Mouse (Mus musculus) forebrain, embryonic 15.5 days (tissue): ENCODE data around the gene Otud7a. TPM values are rescaled to one million over a fixed set of nuclear protein-coding genes. Genes with fewer than 3 reads are reported as not detected.
"Not testable (repeated sequence)": the region's sequence is repeated elsewhere in the genome, so short reads cannot be mapped to it uniquely, and the experiment has no call there.

Experiments
- ATAC-seq: fragments of 200-750 bp; cut with Nextera tagmentation; replicated peaks from 2 replicates; pipeline ENCODE4 v1.8.0; 2017; ENCODE audit warnings: mild to moderate bottlenecking, moderate TSS enrichment, moderate library complexity
- H3K27ac ChIP-seq: fragments of 300-500 bp; sonication (generic); replicated peaks from 2 replicates; pipeline ENCODE4 v1.5.1; 2015; ENCODE audit warnings: mild to moderate bottlenecking, inconsistent platforms
- H3K27me3 ChIP-seq: fragments of 300-500 bp; sonication (generic); 2 replicates; pipeline ENCODE4 v1.6.1; 2015; ENCODE audit warnings: inconsistent platforms
- H3K36me3 ChIP-seq: fragments of 300-500 bp; sonication (generic); 2 replicates; pipeline ENCODE4 v1.6.1; 2015; ENCODE audit warnings: mild to moderate bottlenecking, inconsistent platforms
- H3K4me1 ChIP-seq: fragments of 300-500 bp; sonication (generic); 2 replicates; pipeline ENCODE4 v1.6.1; 2015; ENCODE audit warnings: inconsistent platforms
- H3K4me2 ChIP-seq: fragments of 300-500 bp; sonication (generic); replicated peaks from 2 replicates; pipeline ENCODE4 v1.6.1; 2015; ENCODE audit warnings: mild to moderate bottlenecking, inconsistent platforms
- H3K4me3 ChIP-seq: fragments of 300-500 bp; sonication (generic); 2 replicates; pipeline ENCODE4 v1.5.1; 2015; ENCODE audit warnings: mild to moderate bottlenecking, inconsistent platforms
- H3K9ac ChIP-seq: fragments of 300-500 bp; sonication (generic); replicated peaks from 2 replicates; pipeline ENCODE4 v1.6.1; 2015; ENCODE audit warnings: mild to moderate bottlenecking, inconsistent platforms
- H3K9me3 ChIP-seq: fragments of 300-500 bp; sonication (generic); 2 replicates; pipeline ENCODE4 v1.6.1; 2016; ENCODE audit warnings: inconsistent platforms
- WGBS: fragments of 180-500 bp; shearing (Covaris S2); methylation state at CpG from one replicate; pipeline ENCODE4 v1.1.7; 2015; ENCODE audit warnings: mixed read lengths; 5-methylcytosine and 5-hydroxymethylcytosine counted together
- polyA plus RNA-seq: library from polyadenylated mRNA; unstranded; fragments of >200 nt; fragmentation: Nextera tagmentation; extraction: Ambion mirVana; gene quantifications from 2 replicates; pipeline ENCODE4 v1.2.1, GENCODE M21; 2015

The Otud7a gene
- polyA plus RNA-seq, 1 experiment from 2014 or later, result 2.4 TPM

DNA sequence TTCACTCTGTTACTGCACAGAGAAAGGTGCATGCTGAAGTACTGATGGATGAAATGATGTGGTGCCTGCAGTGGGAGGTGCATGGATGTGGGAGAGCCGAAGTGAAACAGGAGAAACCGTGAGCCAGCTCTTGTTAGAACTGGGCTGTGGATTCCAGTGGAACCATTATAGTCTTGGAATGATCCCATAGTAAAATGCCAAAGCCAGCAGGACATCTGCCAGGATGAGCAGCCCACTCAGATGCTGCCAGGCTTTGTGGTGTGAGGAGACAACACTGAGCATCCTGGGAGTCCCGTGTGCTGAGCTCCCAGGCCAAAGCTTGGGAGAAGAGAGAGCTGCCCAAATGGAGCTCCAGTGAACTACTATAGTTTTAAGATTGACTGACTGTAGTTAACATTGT, 220.9 kb downstream of the Otud7a start:
- H3K4me1 ChIP-seq, result peaks cover 16% of the 10 kb centered on the region
- no peak for ATAC-seq
- 65% methylated on average over 3 of the region's 3 CpGs for WGBS

DNA sequence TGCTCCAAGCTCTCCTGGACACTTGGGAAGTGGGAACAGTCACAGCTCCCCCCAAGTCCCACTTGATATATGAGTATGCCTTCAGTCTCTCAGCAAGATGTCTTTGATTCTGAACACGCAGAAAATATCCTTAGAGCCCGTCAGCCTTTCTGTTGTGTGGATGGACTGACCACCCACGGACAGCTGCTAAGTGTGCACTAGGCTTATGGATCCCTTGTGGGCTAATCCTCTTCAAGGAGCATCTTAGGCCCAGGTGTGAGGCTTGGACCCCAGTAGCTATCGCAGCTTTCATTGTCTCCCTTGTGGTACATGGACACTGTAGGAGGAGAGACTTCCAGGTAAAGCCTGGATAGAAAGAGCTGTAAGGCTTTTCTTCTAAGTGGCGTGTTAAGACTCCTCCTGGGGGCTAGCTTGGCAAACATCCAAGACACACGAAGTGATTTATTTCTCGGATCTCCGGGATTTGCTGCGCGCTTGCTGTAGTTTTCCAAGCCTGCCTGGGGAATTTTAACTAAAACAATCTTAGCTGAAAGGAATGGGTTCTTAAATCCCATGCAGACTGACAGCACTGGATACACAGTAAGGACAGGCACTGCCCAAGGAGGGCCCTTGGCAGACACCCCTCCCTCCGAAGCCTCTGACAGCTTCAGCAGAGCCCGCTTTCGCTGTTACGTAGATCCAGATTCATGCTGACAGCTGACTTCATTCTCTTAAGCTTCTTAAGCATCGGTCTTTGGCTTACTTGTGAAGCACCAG, 223.6 kb downstream of the Otud7a start:
- Histone ChIP-seq H3K4me2 (peak overlapping the region; percentile 11; the same call in 1 of the 2 replicates), H3K27me3 (no peaks in the 10 kb centered on the region), H3K9ac (peak overlapping the region; percentile 26), H3K36me3 (no peaks in the 10 kb centered on the region), H3K4me3 (no peak overlapping the region), H3K9me3 (no peaks in the 10 kb centered on the region), H3K4me1 (peaks cover 17% of the 10 kb centered on the region), H3K27ac (peak overlapping the region; percentile 67)
- ATAC-seq, result peak; percentile 47
- WGBS, result 34% methylated on average over 15 of the region's 15 CpGs

More for the DNA sequence above, 220.9 kb downstream of the Otud7a start:
- H3K36me3 ChIP-seq, result no peaks in the 10 kb centered on the region
- H3K9me3 ChIP-seq, result no peaks in the 10 kb centered on the region
- no peak overlapping the region for H3K4me2 ChIP-seq
- no peak overlapping the region for H3K27ac ChIP-seq
- H3K27me3 ChIP-seq, result no peaks in the 10 kb centered on the region
- H3K9ac ChIP-seq, result no peak overlapping the region
- H3K4me3 ChIP-seq, result no peak overlapping the region

DNA sequence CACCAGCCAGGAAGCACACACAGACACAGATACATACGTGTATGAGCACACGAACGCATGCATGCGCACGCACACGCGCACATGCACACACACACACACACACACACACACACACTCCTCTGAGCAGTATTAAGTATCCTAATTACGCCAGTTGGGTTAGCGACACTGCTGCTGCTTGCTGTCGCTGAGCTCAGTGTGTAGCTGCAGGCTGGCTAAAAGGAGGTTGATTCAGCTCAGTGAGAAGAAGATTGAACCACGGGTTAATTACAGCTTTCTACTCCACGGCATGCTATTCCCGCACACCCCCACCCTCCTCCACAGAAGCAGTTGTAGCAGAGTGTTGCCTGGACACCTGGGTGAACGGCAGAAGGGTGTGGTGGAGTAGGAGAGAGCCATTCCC, 224.4 kb downstream of the Otud7a start:
- Histone ChIP-seq H3K27ac (peak overlapping the region; percentile 67), H3K9ac (peak overlapping the region; percentile 26)
- WGBS, result 56% methylated on average over 14 of the region's 14 CpGs

DNA sequence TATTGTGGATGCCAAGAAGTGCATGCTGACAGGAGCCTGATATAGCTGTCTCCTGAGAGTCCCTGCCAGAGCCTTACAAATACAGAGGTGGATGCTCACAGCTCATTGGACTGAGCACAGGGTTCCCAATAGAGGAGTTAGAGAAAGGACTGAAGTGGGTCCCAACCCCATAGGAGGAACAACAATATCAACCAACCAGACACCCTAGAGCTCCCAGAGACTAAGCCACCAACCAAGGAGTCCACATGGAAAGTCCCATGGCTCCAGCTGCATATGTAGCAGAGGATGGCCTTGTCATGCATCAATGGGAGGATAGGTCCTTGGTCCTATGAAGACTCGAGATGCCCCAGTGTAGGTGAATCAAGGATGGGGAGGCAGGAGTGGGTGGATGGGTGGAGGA, 226.4 kb downstream of the Otud7a start:
- H3K9me3 ChIP-seq, H3K4me3 ChIP-seq, H3K27me3 ChIP-seq, H3K36me3 ChIP-seq, ATAC-seq, H3K4me2 ChIP-seq, H3K9ac ChIP-seq, H3K27ac ChIP-seq: not testable (repeated sequence)
- H3K4me1 ChIP-seq, result peaks cover 17% of the 10 kb centered on the region
- WGBS, result 83% methylated on average over 1 of the region's 1 CpGs

More for the DNA sequence above, 224.4 kb downstream of the Otud7a start:
- Histone ChIP-seq H3K36me3 (no peaks in the 10 kb centered on the region), H3K27me3 (no peaks in the 10 kb centered on the region), H3K4me2 (peak overlapping the region; percentile 11; the same call in 1 of the 2 replicates), H3K4me3 (no peak overlapping the region), H3K9me3 (no peaks in the 10 kb centered on the region), H3K4me1 (peaks cover 17% of the 10 kb centered on the region)
- peak; percentile 70 for ATAC-seq

DNA sequence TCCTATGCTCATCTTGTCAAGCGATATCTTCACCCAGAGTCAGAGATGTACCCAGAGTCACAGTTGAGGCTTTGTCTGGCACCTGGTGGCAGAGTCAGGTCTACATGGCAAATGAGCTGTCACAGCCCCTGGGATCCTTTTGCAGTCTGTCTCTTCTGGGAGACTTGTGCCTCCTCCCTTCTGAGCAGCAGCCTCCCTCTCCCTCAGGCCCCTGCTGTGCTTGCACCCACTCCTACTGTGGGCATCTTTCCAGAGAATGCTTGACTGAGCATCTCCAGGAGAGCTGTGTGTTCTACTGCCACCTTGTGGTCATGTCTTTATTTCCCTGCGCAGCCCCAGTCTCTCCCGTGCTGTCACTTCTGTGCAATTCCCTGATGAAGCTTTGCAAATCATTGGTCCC, 227.4 kb downstream of the Otud7a start:
- 16% methylated on average over 3 of the region's 3 CpGs for WGBS
- H3K27ac ChIP-seq, result no peak overlapping the region

DNA sequence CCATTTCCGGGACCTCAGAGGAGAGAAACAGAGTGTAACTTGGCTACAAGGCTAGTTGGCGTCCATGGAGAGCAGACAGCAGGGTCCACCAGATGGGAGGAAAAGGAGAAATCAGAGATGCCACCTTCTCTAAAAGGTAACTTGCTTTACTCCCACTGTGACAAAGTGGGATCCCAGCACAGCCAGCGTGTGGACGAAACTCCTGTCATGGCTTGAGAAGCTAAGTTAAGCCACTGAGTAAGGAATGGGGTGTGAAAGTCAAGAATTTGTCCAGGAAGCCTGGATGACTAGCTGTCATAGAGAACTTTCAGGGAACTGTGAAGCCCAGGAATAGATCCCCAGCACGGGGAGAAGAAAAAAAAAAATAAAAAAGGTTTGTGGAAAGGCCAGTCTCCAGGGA, 232.1 kb downstream of the Otud7a start:
- peaks cover 3% of the 10 kb centered on the region for H3K4me1 ChIP-seq
- H3K9me3 ChIP-seq, result no peaks in the 10 kb centered on the region
- no peak overlapping the region for H3K9ac ChIP-seq
- H3K4me3 ChIP-seq, result no peak overlapping the region
- H3K27ac ChIP-seq, result no peak overlapping the region
- H3K27me3 ChIP-seq, result no peaks in the 10 kb centered on the region
- H3K4me2 ChIP-seq, result no peak overlapping the region
- H3K36me3 ChIP-seq, result no peaks in the 10 kb centered on the region
- WGBS, result 92% methylated on average over 5 of the region's 5 CpGs
- ATAC-seq, result no peak

More for the DNA sequence above, 227.4 kb downstream of the Otud7a start:
- Histone ChIP-seq H3K9me3 (no peaks in the 10 kb centered on the region), H3K4me2 (no peak overlapping the region), H3K4me3 (no peak overlapping the region), H3K9ac (no peak overlapping the region), H3K27me3 (no peaks in the 10 kb centered on the region), H3K36me3 (no peaks in the 10 kb centered on the region), H3K4me1 (peaks cover 17% of the 10 kb centered on the region)
- ATAC-seq, result peak; percentile 85

DNA sequence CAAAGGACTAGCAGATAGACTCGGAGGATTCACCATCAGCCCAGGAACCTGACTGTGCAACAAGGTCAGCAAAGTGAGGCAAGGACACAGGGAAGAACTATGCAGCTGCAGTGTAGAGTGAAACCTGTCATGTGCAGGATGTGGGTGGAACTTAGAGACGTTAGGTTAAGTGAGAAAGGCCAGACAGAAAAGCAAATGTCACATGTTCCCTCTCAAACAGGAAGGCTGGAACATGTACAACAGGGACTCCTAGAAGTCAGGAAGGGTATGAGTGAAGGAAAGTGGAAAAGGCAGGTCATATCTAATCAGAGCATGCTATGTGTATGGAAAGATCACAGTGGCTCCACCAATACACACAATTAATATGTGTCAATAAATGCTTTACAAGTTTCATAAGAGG, 232.6 kb downstream of the Otud7a start:
- no peak overlapping the region for H3K4me2 ChIP-seq
- H3K27me3 ChIP-seq, result no peaks in the 10 kb centered on the region
- H3K36me3 ChIP-seq, result no peaks in the 10 kb centered on the region
- H3K4me1 ChIP-seq, result no peaks in the 10 kb centered on the region
- H3K9me3 ChIP-seq, result no peaks in the 10 kb centered on the region
- WGBS, result 59% methylated on average over 2 of the region's 2 CpGs
- no peak overlapping the region for H3K9ac ChIP-seq
- H3K27ac ChIP-seq, result no peak overlapping the region
- H3K4me3 ChIP-seq, result no peak overlapping the region
- ATAC-seq, result no peak

DNA sequence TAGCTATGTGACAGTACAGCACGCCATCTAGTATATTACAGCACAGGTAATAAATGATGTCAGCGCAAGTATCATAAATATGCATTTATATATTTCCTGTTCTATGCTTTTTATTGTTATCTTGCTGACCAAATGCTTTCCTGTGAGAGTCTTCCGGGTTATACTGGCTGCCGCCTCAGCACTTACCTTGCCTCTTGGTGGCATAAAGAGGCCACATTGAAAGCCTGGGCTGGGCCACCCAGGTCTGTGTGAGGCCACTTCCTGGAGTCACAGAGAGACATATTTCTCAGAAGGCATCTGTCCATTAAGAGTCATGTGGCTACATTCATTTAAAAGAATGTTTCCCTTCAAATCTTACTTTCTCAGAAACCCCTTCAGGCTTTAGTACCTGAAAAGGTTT, 242.5 kb downstream of the Otud7a start:
- 94% methylated on average over 4 of the region's 4 CpGs for WGBS

DNA sequence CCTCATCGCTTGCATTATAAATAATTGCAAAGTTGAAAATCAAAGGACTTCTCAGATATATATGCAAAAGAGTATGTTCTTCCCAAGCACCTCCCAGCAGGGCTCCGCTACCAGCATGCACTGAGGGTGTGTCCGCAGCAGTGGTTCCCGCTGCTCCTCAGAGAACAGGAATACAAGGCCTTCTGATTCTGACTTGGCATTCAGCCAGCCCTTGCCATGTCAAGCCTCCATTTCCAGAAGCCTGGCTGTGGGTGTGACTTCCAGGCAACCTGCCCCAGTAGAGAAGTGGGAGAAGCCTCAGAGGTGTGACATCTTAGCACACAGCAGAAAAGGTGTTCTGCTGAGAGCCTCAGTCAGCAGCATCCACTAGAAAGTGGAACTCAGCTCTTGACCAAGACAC, 253.4 kb downstream of the Otud7a start:
- 87% methylated on average over 4 of the region's 4 CpGs for WGBS
- H3K36me3 ChIP-seq, result no peaks in the 10 kb centered on the region
- H3K4me3 ChIP-seq, result no peak overlapping the region
- no peaks in the 10 kb centered on the region for H3K9me3 ChIP-seq
- no peak for ATAC-seq
- no peak overlapping the region for H3K9ac ChIP-seq
- H3K4me2 ChIP-seq, result no peak overlapping the region
- H3K4me1 ChIP-seq, result no peaks in the 10 kb centered on the region
- no peak overlapping the region for H3K27ac ChIP-seq
- no peaks in the 10 kb centered on the region for H3K27me3 ChIP-seq

More for the DNA sequence above, 242.5 kb downstream of the Otud7a start:
- Histone ChIP-seq H3K4me1 (no peaks in the 10 kb centered on the region), H3K27me3 (no peaks in the 10 kb centered on the region), H3K4me3 (no peak overlapping the region), H3K4me2 (no peak overlapping the region), H3K9ac (no peak overlapping the region), H3K36me3 (no peaks in the 10 kb centered on the region), H3K9me3 (no peaks in the 10 kb centered on the region), H3K27ac (no peak overlapping the region)
- ATAC-seq, result no peak

DNA sequence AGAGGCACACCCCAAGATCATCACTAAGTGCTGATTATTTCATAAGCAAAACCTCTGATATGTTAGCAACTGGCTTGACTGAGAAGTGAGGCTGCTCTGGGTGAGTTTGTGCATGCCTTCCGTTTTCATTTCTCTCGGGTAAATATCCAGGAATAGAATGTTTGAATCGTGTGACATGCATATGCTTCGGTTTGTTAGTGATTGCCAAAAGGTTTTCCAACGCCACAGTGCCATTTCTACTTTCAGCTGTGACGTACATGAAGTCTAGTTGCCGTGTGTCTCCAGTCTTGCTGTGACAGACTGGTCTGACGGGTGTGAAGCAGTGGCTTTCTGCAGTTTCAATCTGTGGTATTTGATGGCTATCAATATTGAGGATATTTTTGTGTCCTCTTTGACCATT, 273.4 kb downstream of the Otud7a start:
- ATAC-seq, result no peak
- H3K4me3 ChIP-seq, result no peak overlapping the region
- no peaks in the 10 kb centered on the region for H3K4me1 ChIP-seq
- H3K27ac ChIP-seq, result no peak overlapping the region
- H3K36me3 ChIP-seq, result no peaks in the 10 kb centered on the region
- no peaks in the 10 kb centered on the region for H3K9me3 ChIP-seq
- H3K9ac ChIP-seq, result no peak overlapping the region
- H3K4me2 ChIP-seq, result no peak overlapping the region
- 76% methylated on average over 8 of the region's 8 CpGs for WGBS
- no peaks in the 10 kb centered on the region for H3K27me3 ChIP-seq

DNA sequence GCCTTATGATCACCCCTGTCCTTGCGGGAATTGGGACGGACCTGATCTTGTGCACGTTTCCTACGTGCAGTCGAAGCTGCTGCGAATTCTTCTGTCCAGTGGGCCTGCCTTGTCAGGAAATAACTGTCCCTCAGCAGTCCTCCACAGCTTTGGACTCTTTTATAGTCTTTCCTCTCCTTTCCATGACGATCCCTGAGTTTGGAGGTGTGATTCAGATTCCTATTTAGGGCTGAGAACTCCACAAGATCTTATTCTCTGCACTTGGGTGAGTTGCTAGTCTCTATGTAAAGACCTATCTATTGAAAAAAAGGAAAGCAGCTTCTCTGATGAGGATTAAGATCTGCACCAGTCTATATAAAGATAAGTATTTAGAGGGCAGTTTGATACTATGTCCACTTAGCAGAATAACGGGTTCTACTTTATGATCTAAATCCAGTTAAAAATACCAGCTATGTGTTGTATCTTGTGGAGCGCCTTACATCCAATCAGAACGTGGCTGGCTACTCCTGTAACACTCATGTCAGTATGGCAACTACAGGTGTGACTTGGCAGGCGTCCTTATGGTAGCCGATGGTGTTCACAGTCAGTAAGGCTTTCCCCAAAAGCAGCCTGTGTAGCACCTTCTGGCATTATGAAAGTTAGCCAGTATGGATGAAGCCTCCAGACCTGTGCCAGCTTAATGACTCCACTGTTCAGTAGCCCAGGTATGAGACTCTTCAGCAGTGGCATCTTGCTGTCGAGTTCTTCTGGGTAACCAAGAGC, 274.8 kb downstream of the Otud7a start:
- no peak for ATAC-seq
- no peaks in the 10 kb centered on the region for H3K36me3 ChIP-seq
- H3K9me3 ChIP-seq, result no peaks in the 10 kb centered on the region
- 86% methylated on average over 13 of the region's 13 CpGs for WGBS
- no peak overlapping the region for H3K9ac ChIP-seq
- H3K4me2 ChIP-seq, result no peak overlapping the region
- H3K4me1 ChIP-seq, result no peaks in the 10 kb centered on the region
- H3K27ac ChIP-seq, result no peak overlapping the region
- H3K4me3 ChIP-seq, result no peak overlapping the region
- no peaks in the 10 kb centered on the region for H3K27me3 ChIP-seq

DNA sequence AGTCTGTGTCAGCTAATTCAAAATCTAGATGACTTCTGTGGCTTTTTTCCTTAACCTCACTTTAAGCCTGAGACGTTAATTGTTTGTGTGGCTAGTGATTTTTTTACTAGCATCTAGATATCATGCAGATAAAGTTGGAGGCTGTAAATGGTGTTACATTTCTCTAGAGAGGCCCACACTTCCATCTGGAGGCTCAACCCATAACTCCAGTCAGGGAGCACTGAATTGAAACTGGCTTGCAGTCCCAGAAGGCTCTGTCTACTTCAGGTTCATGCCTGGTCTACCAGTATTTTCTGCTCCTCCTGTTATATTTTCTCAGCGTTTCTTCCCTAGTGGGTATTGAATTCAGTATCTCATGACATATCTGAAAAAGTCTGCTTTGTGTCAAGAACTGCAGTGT, 276.1 kb downstream of the Otud7a start:
- Histone ChIP-seq H3K4me2 (no peak overlapping the region), H3K27me3 (no peaks in the 10 kb centered on the region), H3K4me1 (no peaks in the 10 kb centered on the region), H3K36me3 (no peaks in the 10 kb centered on the region), H3K9me3 (no peaks in the 10 kb centered on the region), H3K9ac (no peak overlapping the region), H3K4me3 (no peak overlapping the region), H3K27ac (no peak overlapping the region)
- 82% methylated on average over 2 of the region's 2 CpGs for WGBS
- ATAC-seq, result no peak
